Mouse (Mus musculus) heart, postnatal 4 days (tissue): ENCODE results near the gene 1700056E22Rik. TPM values are rescaled to one million over a fixed set of nuclear protein-coding genes. Genes with fewer than 3 reads are reported as not detected.

Experiments used
- DNase-seq: peaks from one replicate; pipeline ENCODE4 v3.0.0; 2021
- total RNA-seq, 2 experiments: library from RNA; stranded (reverse); gene quantifications; 2 replicates each; pipeline ENCODE4 v1.2.3; 2021

1700056E22Rik gene
- total RNA-seq, 2 experiments from 2014 or later = 1.8 to 2.6 TPM

DNA sequence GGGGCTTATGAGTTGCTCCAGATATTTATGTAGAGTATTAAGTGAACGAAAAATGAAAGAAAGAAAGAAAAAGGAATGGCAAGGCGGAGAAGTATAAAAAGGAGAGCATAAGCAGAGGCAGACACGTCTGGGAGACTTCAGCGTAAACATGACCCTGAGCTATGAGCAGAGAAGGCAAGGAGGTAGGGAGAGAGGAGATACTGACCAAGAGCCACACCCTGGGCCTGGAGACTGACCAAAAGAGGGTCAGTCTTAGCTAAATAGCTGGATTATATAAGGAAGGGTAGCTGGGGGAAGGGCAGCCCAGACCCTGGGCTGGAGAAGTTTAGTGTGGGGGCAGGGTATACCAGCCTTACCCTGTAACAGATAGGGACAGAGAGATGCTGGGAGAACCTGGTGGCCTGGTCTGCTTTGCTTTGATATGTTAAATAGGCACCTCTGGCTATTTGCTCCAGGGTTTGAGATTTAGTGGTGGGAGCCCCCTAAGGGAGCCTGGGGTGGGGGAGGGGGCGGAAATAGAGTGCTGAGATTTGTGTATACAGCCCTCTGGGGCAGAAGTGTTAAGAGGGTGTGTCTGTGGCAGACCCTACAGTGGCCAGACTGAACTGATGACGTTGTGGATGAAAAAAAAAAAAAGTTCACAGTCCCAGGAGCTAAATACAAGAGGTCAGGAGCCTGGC is 14.9 kb downstream of the 1700056E22Rik start:
- no peak for DNase-seq

DNA sequence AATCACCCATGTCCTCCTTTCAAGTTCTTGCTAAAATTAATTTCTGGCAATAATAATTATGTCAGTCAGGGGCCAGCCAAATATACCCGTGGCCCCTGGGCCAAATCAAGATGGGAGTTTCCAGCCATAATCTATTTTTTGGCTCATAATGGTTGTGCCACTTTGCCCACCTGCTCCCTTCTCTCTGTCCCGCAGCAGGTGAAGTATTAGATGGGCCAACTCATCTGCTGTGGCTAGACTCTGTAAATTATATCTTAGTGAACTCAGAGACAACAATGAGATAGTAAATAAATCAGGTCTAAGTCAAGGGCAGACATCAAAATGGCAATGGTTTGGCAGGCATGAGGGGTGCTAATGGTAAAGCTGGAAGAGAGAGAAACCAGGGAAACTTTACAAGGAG is 16.5 kb downstream of the 1700056E22Rik start:
- DNase-seq = no peak

DNA sequence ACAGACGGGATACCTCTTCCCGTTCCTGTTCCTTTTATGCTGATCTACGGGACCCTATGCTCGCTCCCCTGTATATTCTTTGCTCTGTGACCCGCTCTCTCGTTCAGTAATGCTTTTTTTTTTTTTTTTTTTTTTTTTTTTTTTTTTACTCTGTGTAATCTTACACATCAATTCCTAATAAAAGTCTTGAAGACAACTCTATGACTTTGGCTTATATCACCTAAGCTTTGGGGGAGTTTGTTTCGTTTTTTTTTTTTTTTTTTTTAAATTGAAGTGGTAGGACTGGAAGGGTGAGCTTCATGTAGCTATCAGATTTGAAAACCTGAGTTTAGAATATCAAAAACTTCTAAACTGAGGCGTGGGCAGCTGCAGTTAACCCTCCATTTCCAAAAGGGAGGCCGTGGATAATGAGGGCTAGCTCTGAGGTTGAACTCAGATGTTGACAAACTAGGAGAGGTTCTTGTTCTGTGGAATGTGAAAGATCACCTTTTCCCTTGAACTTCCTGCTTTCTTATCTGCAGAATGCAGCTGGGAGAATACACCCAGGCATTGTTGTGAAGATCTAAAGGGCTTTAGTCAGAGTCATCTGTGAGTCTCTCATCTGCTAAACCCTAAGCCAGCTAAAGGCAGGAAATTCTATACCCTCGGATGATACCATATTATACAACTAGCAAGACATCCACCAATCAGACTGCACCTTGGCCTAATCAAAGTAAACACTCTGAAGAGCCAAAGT is 17.9 kb downstream of the 1700056E22Rik start:
- no peak for DNase-seq

DNA sequence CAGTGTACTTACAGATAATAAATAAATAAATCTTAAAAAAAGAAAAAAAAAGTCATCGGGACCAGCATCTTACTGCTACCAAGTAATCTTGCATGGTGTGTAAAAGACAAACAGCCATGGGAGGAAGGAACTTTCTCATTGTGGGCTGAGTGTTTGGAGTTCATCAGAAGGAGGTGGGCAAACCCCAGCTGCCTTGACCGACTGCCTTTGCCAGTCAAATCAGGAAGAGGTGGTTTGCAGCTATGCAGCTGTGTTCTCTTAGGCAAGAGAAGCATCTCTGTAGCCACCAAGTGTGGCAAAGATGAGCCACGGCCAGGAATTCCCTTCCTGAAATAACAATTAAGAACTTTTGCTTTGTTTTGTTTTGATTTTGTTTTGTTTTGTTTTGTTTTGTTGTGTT is 20.0 kb downstream of the 1700056E22Rik start:
- DNase-seq = no peak

DNA sequence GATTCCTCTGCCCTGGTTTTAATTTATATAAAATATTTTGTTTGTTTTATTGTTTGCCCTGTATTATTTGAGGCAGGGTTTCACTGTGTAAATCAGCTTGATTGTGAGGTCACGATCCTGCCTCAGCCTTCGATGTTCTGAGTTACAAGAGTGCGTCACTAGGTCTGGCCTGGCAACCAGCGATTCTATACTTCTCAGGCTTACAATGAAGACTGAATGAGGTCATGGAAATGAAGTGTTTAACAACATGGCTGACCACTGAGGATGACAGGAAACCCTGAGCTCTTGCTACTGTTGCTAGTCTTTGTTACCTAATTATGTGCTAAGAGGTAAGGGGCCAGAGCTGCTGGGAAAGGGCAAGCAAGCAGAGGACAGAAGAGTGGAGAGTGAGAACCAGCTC is 21.0 kb downstream of the 1700056E22Rik start, which contains the start of gene Dusp10:
TSS of gene Dusp10 (plus strand) at position 197 of the 400 bp plus-strand sequence.
- DNase-seq = no peak

DNA sequence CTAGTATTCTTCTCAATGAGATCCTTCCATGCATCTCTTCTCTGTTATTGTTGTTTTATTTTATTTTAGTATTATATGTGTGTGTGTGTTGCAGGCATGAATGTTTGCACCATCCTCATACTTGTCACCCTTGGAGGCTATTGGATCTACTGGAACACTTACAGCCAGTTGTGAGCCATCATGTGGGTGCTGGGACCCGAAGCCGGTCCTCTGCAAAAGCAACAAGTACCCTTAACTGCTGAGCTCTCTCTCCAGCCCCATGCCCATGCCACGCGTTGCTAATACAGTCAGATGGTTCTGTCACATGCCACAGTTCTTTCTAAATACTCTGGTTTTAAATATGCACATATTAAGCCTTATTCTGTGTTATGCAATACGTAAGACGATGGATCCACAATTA is 22.8 kb downstream of the 1700056E22Rik start:
- DNase-seq = no peak

DNA sequence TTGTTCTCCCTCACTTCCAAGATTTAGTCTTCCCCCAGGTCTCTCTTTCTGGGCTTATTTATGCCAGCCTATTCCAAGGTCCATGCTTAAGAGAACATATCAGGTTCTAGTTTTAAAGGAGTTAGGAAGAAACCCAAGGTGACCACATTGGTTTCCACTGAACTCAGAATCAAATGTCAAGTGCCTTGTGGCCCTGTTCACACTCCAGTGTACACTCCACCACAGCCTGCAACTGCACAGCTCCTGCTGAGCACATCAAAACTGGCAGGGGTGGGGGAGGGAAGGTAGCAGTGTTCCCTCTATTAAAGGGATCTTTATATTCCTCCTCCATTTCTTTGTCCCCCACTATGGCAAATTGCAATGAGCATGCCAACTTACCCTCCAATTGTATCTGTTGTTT is 28.0 kb downstream of the 1700056E22Rik start:
- no peak for DNase-seq

DNA sequence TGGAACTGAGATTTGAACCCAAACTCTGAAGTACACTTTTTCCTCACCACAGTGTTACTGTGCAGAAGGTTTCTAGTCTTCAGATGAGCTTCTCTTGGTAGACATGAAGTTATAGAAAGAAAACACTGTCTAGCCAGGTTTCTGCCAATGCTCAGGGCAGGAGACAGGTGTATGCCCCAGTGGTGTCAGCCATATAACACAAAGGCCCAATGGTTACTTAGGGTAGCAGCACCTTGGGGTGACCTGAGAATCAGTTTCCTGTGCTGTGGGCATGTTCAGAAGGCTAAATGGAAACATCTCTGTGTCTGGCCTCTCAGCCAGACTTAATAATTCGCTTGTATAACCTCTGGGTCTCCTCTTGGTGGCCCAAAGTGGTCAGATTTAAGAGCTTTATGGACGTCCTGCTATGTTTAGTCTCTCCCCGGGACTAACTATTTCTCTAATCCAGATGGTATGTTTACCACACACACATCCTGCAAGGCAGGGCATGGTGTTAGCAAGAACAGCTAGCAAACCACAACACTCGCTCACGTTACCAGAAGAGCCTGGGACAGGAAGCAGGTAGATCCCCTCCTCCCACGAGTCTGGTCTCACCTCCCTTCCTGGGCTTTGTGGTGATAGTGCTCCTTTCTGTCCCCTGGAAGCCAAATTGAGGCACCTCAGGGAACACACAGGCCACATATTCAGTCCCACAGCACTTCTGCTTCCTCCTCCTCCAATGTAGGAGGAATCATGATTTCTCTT is 28.6 kb downstream of the 1700056E22Rik start:
- no peak for DNase-seq

DNA sequence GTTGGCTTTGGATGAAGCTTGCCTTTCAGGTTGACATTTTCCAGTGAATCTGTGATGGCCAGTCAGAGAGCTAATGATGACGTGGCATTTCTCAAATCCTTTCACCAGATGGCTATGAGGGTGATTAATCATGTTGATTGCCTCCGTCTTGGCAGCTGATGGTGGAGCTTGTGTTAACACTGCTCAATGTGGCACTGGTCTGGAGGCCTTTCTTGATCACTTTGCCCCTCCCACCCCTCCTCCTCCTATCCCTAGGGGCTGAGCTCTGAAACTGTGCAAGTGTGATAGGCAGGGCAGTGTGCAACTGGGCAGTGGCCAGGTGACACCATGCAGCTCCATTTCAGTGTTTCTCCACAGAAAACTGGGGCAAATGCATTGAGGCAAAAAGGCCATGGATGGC is 29.8 kb downstream of the 1700056E22Rik start:
- no peak for DNase-seq

DNA sequence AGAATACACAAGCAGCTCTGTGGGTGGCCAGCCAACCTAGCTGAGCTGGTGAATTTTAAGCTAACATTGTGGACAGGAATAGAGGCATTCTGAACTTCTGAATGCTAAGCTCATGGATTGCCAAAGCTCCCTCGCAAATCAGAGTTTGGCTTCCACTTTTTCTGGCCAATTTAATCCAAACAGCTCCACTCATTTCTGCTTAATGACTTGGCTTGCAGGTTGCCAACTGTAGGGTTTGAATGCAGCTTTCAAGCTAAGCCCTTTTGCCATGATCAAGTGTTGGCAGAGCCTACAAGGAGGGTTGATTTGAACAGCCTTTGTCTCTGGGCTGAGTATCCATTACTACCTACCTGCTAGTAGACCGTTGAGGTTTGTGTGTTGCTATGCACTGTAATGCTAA is 31.6 kb downstream of the 1700056E22Rik start:
- DNase-seq = no peak

DNA sequence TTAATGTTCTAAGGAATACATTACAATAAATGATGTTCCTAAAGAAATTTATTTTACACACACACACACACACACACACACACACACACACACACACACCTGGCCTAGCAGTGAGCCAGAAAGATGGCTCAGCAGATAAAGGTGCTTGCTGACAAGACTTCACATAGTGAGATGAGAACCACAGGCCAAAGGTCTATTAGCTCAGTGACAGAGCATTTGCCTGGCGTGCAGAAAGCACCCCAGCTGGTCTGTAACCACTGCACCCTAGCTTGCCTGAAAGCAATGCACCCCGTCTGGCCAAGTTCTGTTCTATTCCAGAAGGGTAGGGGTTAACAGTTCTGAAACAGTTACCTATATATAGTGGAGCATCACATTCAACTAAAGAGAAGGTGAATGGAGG is 36.9 kb downstream of the 1700056E22Rik start:
- DNase-seq = no peak

DNA sequence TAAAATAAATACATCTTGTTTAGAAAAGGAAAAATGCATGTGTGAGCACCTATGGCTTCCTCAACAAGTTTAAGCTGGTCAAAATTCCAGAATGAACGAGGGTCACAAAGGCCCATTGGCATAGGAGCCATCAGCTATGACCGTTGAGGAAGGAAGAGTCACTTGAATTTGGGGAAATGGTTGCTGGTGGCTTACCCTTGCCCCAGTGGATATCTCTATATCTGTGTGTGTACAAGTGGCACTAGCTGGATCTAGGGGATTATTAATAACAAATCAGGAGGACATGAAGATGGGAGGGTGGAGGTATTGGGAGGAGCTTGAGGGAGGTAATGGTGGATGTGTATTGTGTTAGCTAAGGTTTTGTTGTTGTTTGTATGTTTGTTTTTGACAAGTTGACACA is 42.2 kb downstream of the 1700056E22Rik start:
- no peak for DNase-seq

DNA sequence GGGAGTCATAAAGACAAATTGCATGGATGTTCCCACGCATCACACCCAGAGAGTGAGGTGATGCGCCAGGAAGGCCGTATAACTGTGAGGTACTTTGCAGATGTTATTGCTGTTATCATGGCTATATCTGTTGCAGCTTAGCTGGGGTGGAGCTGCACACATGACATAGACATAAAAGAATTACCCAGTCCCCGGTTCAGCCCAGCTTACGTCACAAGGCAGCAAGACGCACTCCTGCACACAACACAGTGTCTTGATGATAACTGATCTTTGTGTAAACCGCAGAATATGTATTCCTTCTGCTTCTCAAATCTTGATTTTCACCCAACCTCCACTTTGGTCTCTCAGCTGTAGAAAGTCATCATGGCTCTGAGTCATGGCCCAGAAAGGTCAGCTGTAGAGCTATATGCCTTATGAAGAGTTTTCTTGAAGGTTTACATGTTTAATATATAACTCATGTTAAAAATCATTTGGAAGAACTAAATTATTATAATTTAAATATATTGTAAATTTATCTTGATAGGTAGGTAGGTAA is 46.3 kb downstream of the 1700056E22Rik start:
- no peak for DNase-seq

Other genes with a start within 250 kb of the 1700056E22Rik start
- 10 to 100 TPM; 11.3 to 13.8 TPM for gene Dusp10, start 21.0 kb downstream of the 1700056E22Rik start, total RNA-seq